Mouse (Mus musculus): ENCODE measurements around the gene 4930519G04Rik. TPM values are rescaled to one million over a fixed set of nuclear protein-coding genes. Genes with fewer than 3 reads are reported as not detected.
"Not testable (repeated sequence)": the region's sequence is repeated elsewhere in the genome, so short reads cannot be mapped to it uniquely, and the experiment has no call there.

Gene 4930519G04Rik
- polyA plus RNA-seq, 1 experiment from 2014 or later = not detected

- H3K9ac ChIP-seq = no peak overlapping the region
- 65% methylated on average over 6 of the region's 6 CpGs for WGBS
- H3K4me3 ChIP-seq = no peak overlapping the region
- no peaks in the 10 kb centered on the region for H3K36me3 ChIP-seq (replicated peaks)
- H3K27me3 ChIP-seq (replicated peaks) = no peaks in the 10 kb centered on the region
- no peaks in the 10 kb centered on the region for H3K9me3 ChIP-seq
- H3K4me2 ChIP-seq = no peak overlapping the region
- peaks cover 13% of the 10 kb centered on the region for H3K4me1 ChIP-seq
- H3K27ac ChIP-seq = no peak overlapping the region
- ATAC-seq (replicated peaks) = no peak
Measured at GRCm38 (mm10) chr5:114816599-114816998, 36.9 kb upstream of the 4930519G04Rik start.

DNA sequence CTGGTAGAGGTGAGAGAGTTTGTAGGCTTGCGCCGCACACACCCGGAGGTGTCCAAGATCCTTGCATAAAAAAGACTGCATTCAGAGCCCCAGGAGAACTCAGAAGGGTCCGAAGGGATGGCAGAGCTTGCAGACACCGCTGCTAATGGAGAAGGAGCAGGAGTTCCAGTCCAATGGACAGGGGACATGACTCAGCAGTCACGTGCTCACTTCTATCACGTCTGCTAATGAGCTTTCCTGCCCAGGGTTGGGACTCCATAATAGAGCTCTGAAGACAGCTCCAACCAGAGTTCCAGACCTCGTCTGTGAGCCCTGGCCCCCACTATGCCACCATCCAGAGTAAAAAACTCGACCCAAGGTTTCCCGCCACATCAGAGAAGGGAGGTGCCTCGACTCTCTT, 35.3 kb upstream of the 4930519G04Rik start:
- ATAC-seq (replicated peaks) = no peak
- no peaks in the 10 kb centered on the region for H3K4me1 ChIP-seq
- no peak overlapping the region for H3K9ac ChIP-seq
- no peaks in the 10 kb centered on the region for H3K27me3 ChIP-seq (replicated peaks)
- no peak overlapping the region for H3K4me2 ChIP-seq
- no peaks in the 10 kb centered on the region for H3K9me3 ChIP-seq
- H3K36me3 ChIP-seq (replicated peaks) = no peaks in the 10 kb centered on the region
- no peak overlapping the region for H3K27ac ChIP-seq
- H3K4me3 ChIP-seq = no peak overlapping the region
- 73% methylated on average over 11 of the region's 11 CpGs for WGBS

- 7% methylated on average over 53 of the region's 53 CpGs for WGBS
- Histone ChIP-seq H3K27ac (peak within 1 kb of the TSS; percentile 81), H3K27me3 (replicated peaks) (no peaks in the 10 kb centered on the region), H3K4me2 (peak within 1 kb of the TSS; percentile 48), H3K36me3 (replicated peaks) (no peaks in the 10 kb centered on the region), H3K9ac (peak within 1 kb of the TSS; percentile 78), H3K4me3 (peak within 1 kb of the TSS; percentile 60), H3K9me3 (no peaks in the 10 kb centered on the region), H3K4me1 (no peaks in the 10 kb centered on the region)
- ATAC-seq (replicated peaks) = peak; percentile 90
Measured at GRCm38 (mm10) chr5:114822796-114823688, 30.4 kb upstream of the 4930519G04Rik start, which contains the start of gene 1500011B03Rik. 1500011B03Rik (minus strand) TSS chr5:114823468.

DNA sequence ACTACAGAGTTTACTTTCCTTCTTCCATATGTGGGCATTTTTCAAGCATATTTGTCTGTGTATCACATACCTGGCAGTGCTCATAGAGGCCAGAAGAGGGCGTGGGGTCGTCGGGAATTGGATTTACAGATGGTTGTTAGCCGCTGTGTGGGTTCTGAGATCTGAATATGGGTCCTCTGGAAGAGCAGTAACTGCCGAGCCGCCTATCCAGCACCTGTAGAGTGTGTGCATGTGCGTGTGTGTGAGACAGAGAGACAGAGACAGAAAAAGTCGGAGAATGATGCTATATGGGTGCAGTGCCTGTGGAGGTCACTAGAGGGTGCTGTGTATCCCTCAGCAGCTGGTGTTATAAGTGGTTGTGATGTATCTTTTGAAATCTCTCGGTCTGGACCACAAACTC, 29.3 kb upstream of the 4930519G04Rik start:
- 14% methylated on average over 9 of the region's 9 CpGs for WGBS
- no peak for ATAC-seq (replicated peaks)
- no peak overlapping the region for H3K4me2 ChIP-seq

GRCm38 (mm10) chr5:114825978-114826691, 27.3 kb upstream of the 4930519G04Rik start:
- peak overlapping the region; percentile 69 for H3K27ac ChIP-seq
- WGBS = 11% methylated on average over 27 of the region's 27 CpGs
- ATAC-seq (replicated peaks) = peak; percentile 56
- H3K9ac ChIP-seq = peak overlapping the region; percentile 32
- no peaks in the 10 kb centered on the region for H3K27me3 ChIP-seq (replicated peaks)
- H3K4me3 ChIP-seq = peak overlapping the region; percentile 34
- no peaks in the 10 kb centered on the region for H3K36me3 ChIP-seq (replicated peaks)
- H3K4me2 ChIP-seq = peak overlapping the region; percentile 54
- H3K9me3 ChIP-seq = no peaks in the 10 kb centered on the region
- no peaks in the 10 kb centered on the region for H3K4me1 ChIP-seq

More for the DNA sequence above, 29.3 kb upstream of the 4930519G04Rik start:
- H3K4me3 ChIP-seq = no peak overlapping the region
- H3K27ac ChIP-seq = no peak overlapping the region
- no peaks in the 10 kb centered on the region for H3K4me1 ChIP-seq
- H3K9ac ChIP-seq = no peak overlapping the region
- no peaks in the 10 kb centered on the region for H3K36me3 ChIP-seq (replicated peaks)
- H3K9me3 ChIP-seq = no peaks in the 10 kb centered on the region
- H3K27me3 ChIP-seq (replicated peaks) = no peaks in the 10 kb centered on the region

DNA sequence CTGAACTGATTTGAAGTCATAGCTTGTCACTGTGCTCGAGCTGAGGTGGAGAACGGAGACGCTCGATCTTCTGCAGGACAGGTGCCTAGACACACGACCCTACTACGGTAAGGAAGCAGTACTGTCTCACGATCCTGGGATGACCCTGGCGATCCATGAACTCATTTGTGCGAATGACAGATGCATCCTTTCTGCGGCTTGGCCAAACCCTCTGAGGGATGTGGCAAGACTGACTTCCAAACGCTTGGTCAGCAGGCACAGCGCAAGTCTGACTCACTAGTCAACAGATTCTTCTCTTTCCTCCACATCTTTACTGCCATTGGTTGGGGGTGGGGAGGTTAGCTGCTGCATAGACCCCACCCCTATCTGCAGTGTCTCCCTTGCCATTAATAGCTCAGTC, 26.0 kb upstream of the 4930519G04Rik start:
- Histone ChIP-seq H3K9me3 (no peaks in the 10 kb centered on the region), H3K36me3 (replicated peaks) (no peaks in the 10 kb centered on the region), H3K4me2 (no peak overlapping the region), H3K4me3 (no peak overlapping the region), H3K27ac (no peak overlapping the region), H3K9ac (no peak overlapping the region), H3K27me3 (replicated peaks) (no peaks in the 10 kb centered on the region), H3K4me1 (no peaks in the 10 kb centered on the region)
- 94% methylated on average over 12 of the region's 12 CpGs for WGBS
- ATAC-seq (replicated peaks) = no peak

DNA sequence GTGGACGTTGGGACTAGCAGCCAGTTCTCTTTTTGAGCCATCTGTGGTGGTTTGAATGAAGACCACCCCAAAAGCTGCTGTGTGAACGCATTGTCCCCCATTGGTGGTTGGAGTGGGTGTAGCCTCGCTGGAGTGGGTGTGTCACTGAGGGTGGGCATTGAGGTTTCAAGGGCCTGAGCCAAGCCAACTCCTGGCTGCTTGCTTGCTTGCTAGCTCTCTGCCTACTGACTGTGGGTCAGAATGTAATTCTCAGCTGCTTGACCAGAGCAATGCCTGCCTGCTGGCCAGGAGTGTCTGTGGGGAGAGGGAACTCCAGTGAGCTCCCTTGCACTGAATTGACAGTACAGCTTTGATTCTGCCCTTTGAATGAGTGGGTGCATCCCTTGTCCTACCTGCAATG, 23.7 kb upstream of the 4930519G04Rik start:
- H3K4me2 ChIP-seq = no peak overlapping the region
- no peak overlapping the region for H3K4me3 ChIP-seq
- H3K9me3 ChIP-seq = no peaks in the 10 kb centered on the region
- H3K9ac ChIP-seq = no peak overlapping the region
- H3K4me1 ChIP-seq = no peaks in the 10 kb centered on the region
- no peak for ATAC-seq (replicated peaks)
- H3K36me3 ChIP-seq (replicated peaks) = no peaks in the 10 kb centered on the region
- H3K27me3 ChIP-seq (replicated peaks) = no peaks in the 10 kb centered on the region
- no peak overlapping the region for H3K27ac ChIP-seq
- 65% methylated on average over 3 of the region's 3 CpGs for WGBS

GRCm38 (mm10) chr5:114836886-114837285, 16.6 kb upstream of the 4930519G04Rik start:
- no peaks in the 10 kb centered on the region for H3K4me1 ChIP-seq
- no peaks in the 10 kb centered on the region for H3K36me3 ChIP-seq (replicated peaks)
- H3K27me3 ChIP-seq (replicated peaks) = no peaks in the 10 kb centered on the region
- H3K27ac ChIP-seq = no peak overlapping the region
- H3K9me3 ChIP-seq = no peaks in the 10 kb centered on the region
- no peak overlapping the region for H3K9ac ChIP-seq
- no peak for ATAC-seq (replicated peaks)
- 73% methylated on average over 12 of the region's 12 CpGs for WGBS
- H3K4me2 ChIP-seq = no peak overlapping the region
- no peak overlapping the region for H3K4me3 ChIP-seq

DNA sequence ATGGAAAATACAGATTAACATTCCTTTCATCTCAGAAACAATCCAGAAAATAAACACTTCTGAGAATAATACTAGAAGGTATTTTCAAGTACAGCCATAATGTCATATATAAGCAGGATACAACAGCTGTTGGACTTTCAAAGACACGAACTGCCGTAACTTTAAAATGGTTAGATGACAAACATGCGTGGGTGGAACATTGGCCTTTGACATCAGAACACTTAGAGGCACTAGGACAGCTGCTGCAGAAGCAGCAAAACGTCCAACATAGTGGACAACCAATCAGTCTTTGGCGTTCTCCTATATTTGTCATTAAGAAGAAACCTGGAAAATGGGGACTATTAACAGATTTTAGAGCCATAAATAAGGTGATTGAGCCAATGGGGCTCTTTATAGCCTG, 13.0 kb upstream of the 4930519G04Rik start:
- H3K4me3 ChIP-seq; H3K4me2 ChIP-seq; H3K27ac ChIP-seq; ATAC-seq (replicated peaks); H3K27me3 ChIP-seq (replicated peaks); H3K9ac ChIP-seq; H3K4me1 ChIP-seq; H3K9me3 ChIP-seq; H3K36me3 ChIP-seq (replicated peaks): not testable (repeated sequence)
- WGBS = 77% methylated on average over 5 of the region's 5 CpGs

GRCm38 (mm10) chr5:114842155-114842554, 11.3 kb upstream of the 4930519G04Rik start:
- not testable (repeated sequence) for H3K36me3 ChIP-seq (replicated peaks); H3K4me3 ChIP-seq; H3K4me2 ChIP-seq; H3K27ac ChIP-seq; H3K27me3 ChIP-seq (replicated peaks); H3K4me1 ChIP-seq; H3K9me3 ChIP-seq; H3K9ac ChIP-seq; ATAC-seq (replicated peaks)
- WGBS = 47% methylated on average over 3 of the region's 3 CpGs

GRCm38 (mm10) chr5:114842674-114843073, 10.8 kb upstream of the 4930519G04Rik start:
- no peak overlapping the region for H3K4me2 ChIP-seq
- H3K9ac ChIP-seq = no peak overlapping the region
- H3K9me3 ChIP-seq = no peaks in the 10 kb centered on the region
- H3K36me3 ChIP-seq (replicated peaks) = no peaks in the 10 kb centered on the region
- no peaks in the 10 kb centered on the region for H3K27me3 ChIP-seq (replicated peaks)
- WGBS = 66% methylated on average over 5 of the region's 5 CpGs
- no peak for ATAC-seq (replicated peaks)
- no peak overlapping the region for H3K4me3 ChIP-seq
- peaks cover 7% of the 10 kb centered on the region for H3K4me1 ChIP-seq
- no peak overlapping the region for H3K27ac ChIP-seq

- not testable (repeated sequence) for H3K4me1 ChIP-seq; H3K27me3 ChIP-seq (replicated peaks); ATAC-seq (replicated peaks); H3K9ac ChIP-seq; H3K9me3 ChIP-seq; H3K4me2 ChIP-seq; H3K36me3 ChIP-seq (replicated peaks); H3K27ac ChIP-seq; H3K4me3 ChIP-seq
- 65% methylated on average over 2 of the region's 2 CpGs for WGBS
Measured at GRCm38 (mm10) chr5:114844371-114844770, 9.1 kb upstream of the 4930519G04Rik start.

Data from midbrain, embryonic 15.5 days (tissue).